ENCODE assay signal across 21 mouse cellular contexts in genomic region chr19:32439356-32439755, GRCm38 (mm10). TPM values are rescaled to one million over a fixed set of nuclear protein-coding genes. Genes with fewer than 3 reads are reported as not detected.
DNase-seq lines count a peak whose midpoint lies in the region; ATAC-seq lines count a peak whose summit lies in the region.
"Had no signal": no experiment of that assay in that cellular context is flagged by ENCODE, and none has a peak within 500 bp of the region (broad histone marks: within the 10 kb centered on the region; RNA-seq: fewer than 3 reads in every experiment).

No protein-coding gene starts in this region.

- no peaks in the 10 kb centered on the region for H3K4me1 ChIP-seq in hindbrain, embryonic 11.5 days (replicated peaks; ENCODE audit: control insufficient read depth, insufficient read depth, low read length)
- no peaks in the 10 kb centered on the region for H3K4me1 ChIP-seq in hindbrain, embryonic 12.5 days
- no peaks in the 10 kb centered on the region for H3K4me1 ChIP-seq in midbrain, embryonic 12.5 days
- H3K4me1 ChIP-seq in midbrain, embryonic 13.5 days (replicated peaks) = no peaks in the 10 kb centered on the region
- H3K4me1 ChIP-seq: embryonic facial prominence, embryonic 15.5 days; hindbrain, embryonic 13.5 days had no signal

- H3K27me3 ChIP-seq in hindbrain, embryonic 11.5 days (ENCODE audit: control insufficient read depth, insufficient read depth, low read length) = no peaks in the 10 kb centered on the region
- no peaks in the 10 kb centered on the region for H3K27me3 ChIP-seq in hindbrain, embryonic 12.5 days
- H3K27me3 ChIP-seq in midbrain, embryonic 12.5 days = no peaks in the 10 kb centered on the region
- no peaks in the 10 kb centered on the region for H3K27me3 ChIP-seq in midbrain, embryonic 13.5 days
- H3K27me3 ChIP-seq: CH12.LX; embryonic facial prominence, embryonic 15.5 days; heart, embryonic 13.5 days; hindbrain, embryonic 13.5 days had no signal

- no peak overlapping the region for H3K9ac ChIP-seq in hindbrain, embryonic 11.5 days (ENCODE audit: low read depth, low read length)
- H3K9ac ChIP-seq in hindbrain, embryonic 12.5 days = no peak overlapping the region
- H3K9ac ChIP-seq in midbrain, embryonic 12.5 days (replicated peaks) = no peak overlapping the region
- H3K9ac ChIP-seq in midbrain, embryonic 13.5 days (replicated peaks) = no peak overlapping the region
- H3K9ac ChIP-seq: embryonic facial prominence, embryonic 15.5 days; heart, embryonic 13.5 days; hindbrain, embryonic 13.5 days had no signal

- no peak overlapping the region for H3K4me2 ChIP-seq in hindbrain, embryonic 11.5 days (replicated peaks; ENCODE audit: low read depth, low read length)
- no peak overlapping the region for H3K4me2 ChIP-seq in hindbrain, embryonic 12.5 days (replicated peaks)
- H3K4me2 ChIP-seq in midbrain, embryonic 12.5 days (replicated peaks) = no peak overlapping the region
- no peak overlapping the region for H3K4me2 ChIP-seq in midbrain, embryonic 13.5 days (replicated peaks)
- H3K4me2 ChIP-seq: embryonic facial prominence, embryonic 15.5 days; heart, embryonic 13.5 days; hindbrain, embryonic 13.5 days had no signal

- 93% methylated on average over 2 of the region's 2 CpGs for WGBS in hindbrain, embryonic 11.5 days
- WGBS in hindbrain, embryonic 12.5 days = 95% methylated on average over 2 of the region's 2 CpGs
- 90% methylated on average over 2 of the region's 2 CpGs for WGBS in midbrain, embryonic 12.5 days
- WGBS in midbrain, embryonic 13.5 days = 85% methylated on average over 2 of the region's 2 CpGs

- H3K9me3 ChIP-seq in hindbrain, embryonic 11.5 days (ENCODE audit: control insufficient read depth, low read length) = no peaks in the 10 kb centered on the region
- H3K9me3 ChIP-seq in hindbrain, embryonic 12.5 days (replicated peaks) = no peaks in the 10 kb centered on the region; the same call in 1 of the 2 replicates
- no peaks in the 10 kb centered on the region for H3K9me3 ChIP-seq in midbrain, embryonic 12.5 days
- no peaks in the 10 kb centered on the region for H3K9me3 ChIP-seq in midbrain, embryonic 13.5 days
- H3K9me3 ChIP-seq: embryonic facial prominence, embryonic 15.5 days; hindbrain, embryonic 13.5 days had no signal

- DNase-seq in hindbrain, embryonic 11.5 days (ENCODE audit: low spot score) = no peak
- DNase-seq in R1 (ENCODE audit: low read depth, low spot score) = peak; percentile 17
- DNase-seq in left cerebral cortex, adult 8-10 months (ENCODE audit: low spot score in 2 of 2) = no peak
- DNase-seq in urinary bladder, postnatal 14 days (ENCODE audit: low spot score) = no peak
- DNase-seq: adrenal gland, postnatal 14 days; cerebellum, adult 11-12 months; cerebellum, adult 9-10 months; cerebellum, postnatal 25 days; gastrocnemius, adult 2 months; gastrocnemius, postnatal 25 days; heart, postnatal 36 days had no signal

- ATAC-seq in hindbrain, embryonic 11.5 days (ENCODE audit: low FRiP score) = 0 out of 2 replicates have a peak, but pooled peaks have one; percentile 35
- ATAC-seq in hindbrain, embryonic 12.5 days (ENCODE audit: low FRiP score) = no peak
- ATAC-seq in midbrain, embryonic 12.5 days (ENCODE audit: low FRiP score, low read depth) = peak; percentile 34; the same call in 1 of the 2 replicates
- no peak for ATAC-seq in midbrain, embryonic 13.5 days
- ATAC-seq: activated CD4-positive, CD25-positive, alpha-beta regulatory T cell, adult 4 months; forebrain, embryonic 14.5 days; hindbrain, postnatal 0 days had no signal

- no peak overlapping the region for H3K4me3 ChIP-seq in hindbrain, embryonic 11.5 days (ENCODE audit: low read depth, low read length)
- H3K4me3 ChIP-seq in hindbrain, embryonic 12.5 days = no peak overlapping the region
- no peak overlapping the region for H3K4me3 ChIP-seq in midbrain, embryonic 12.5 days
- no peak overlapping the region for H3K4me3 ChIP-seq in midbrain, embryonic 13.5 days (replicated peaks)
- H3K4me3 ChIP-seq: embryonic facial prominence, embryonic 15.5 days; gastrocnemius, adult 2 months; heart, embryonic 13.5 days; hindbrain, embryonic 13.5 days had no signal

- H3K27ac ChIP-seq in hindbrain, embryonic 11.5 days (ENCODE audit: low read depth, low read length) = no peak overlapping the region
- H3K27ac ChIP-seq in hindbrain, embryonic 12.5 days = no peak overlapping the region
- no peak overlapping the region for H3K27ac ChIP-seq in midbrain, embryonic 12.5 days (replicated peaks)
- H3K27ac ChIP-seq in midbrain, embryonic 13.5 days = no peak overlapping the region
- H3K27ac ChIP-seq: embryonic facial prominence, embryonic 15.5 days; gastrocnemius, adult 2 months; heart, embryonic 13.5 days; hindbrain, embryonic 13.5 days; hindbrain, postnatal 0 days had no signal

- H3K36me3 ChIP-seq in hindbrain, embryonic 11.5 days (ENCODE audit: control insufficient read depth, insufficient read depth, low read length) = no peaks in the 10 kb centered on the region
- H3K36me3 ChIP-seq in hindbrain, embryonic 12.5 days = no peaks in the 10 kb centered on the region
- no peaks in the 10 kb centered on the region for H3K36me3 ChIP-seq in midbrain, embryonic 12.5 days
- no peaks in the 10 kb centered on the region for H3K36me3 ChIP-seq in midbrain, embryonic 13.5 days
- H3K36me3 ChIP-seq: embryonic facial prominence, embryonic 15.5 days; heart, embryonic 13.5 days; hindbrain, embryonic 13.5 days had no signal

RNA-seq across cellular contexts. Expression of gene Rpl9-ps6, which starts 27.0 kb away (rescaled TPM):
- polyA plus RNA-seq in hindbrain, embryonic 11.5 days (2014; fragmentation: Nextera tagmentation; extraction: Ambion mirVana) = 76.8 and 85.8 TPM in 2 replicates
- 64.5 and 71.5 TPM in 2 replicates for polyA plus RNA-seq in hindbrain, embryonic 12.5 days (2016; fragmentation: Nextera tagmentation; extraction: Ambion mirVana)
- 70.5 and 72.3 TPM in 2 replicates for polyA plus RNA-seq in midbrain, embryonic 12.5 days (2016; fragmentation: Nextera tagmentation; extraction: Ambion mirVana)
- polyA plus RNA-seq in midbrain, embryonic 13.5 days (2015; fragmentation: Nextera tagmentation; extraction: Ambion mirVana) = 70.7 and 97.8 TPM in 2 replicates
- 10 to 100 TPM; 25.0 to 46.3 (median 32.1) TPM for total RNA-seq in left cerebral cortex, adult 8-10 months (2022)

RNA-seq across cellular contexts. Expression of gene Minpp1, which starts 46.2 kb away (rescaled TPM):
- 64.8 and 68.8 TPM in 2 replicates for polyA plus RNA-seq in hindbrain, embryonic 11.5 days (2014; fragmentation: Nextera tagmentation; extraction: Ambion mirVana)
- polyA plus RNA-seq in hindbrain, embryonic 12.5 days (2016; fragmentation: Nextera tagmentation; extraction: Ambion mirVana) = 66.9 and 69.4 TPM in 2 replicates
- polyA plus RNA-seq in midbrain, embryonic 12.5 days (2016; fragmentation: Nextera tagmentation; extraction: Ambion mirVana) = 65.9 and 70.4 TPM in 2 replicates
- polyA plus RNA-seq in midbrain, embryonic 13.5 days (2015; fragmentation: Nextera tagmentation; extraction: Ambion mirVana) = 54.4 and 54.9 TPM in 2 replicates
- total RNA-seq in left cerebral cortex, adult 8-10 months (2022) = 10 to 100 TPM; 57.1 to 67.5 (median 60.7) TPM

RNA-seq across cellular contexts. Expression of gene Sgms1, which starts 49.8 kb away (rescaled TPM):
- polyA plus RNA-seq in hindbrain, embryonic 11.5 days (2014; fragmentation: Nextera tagmentation; extraction: Ambion mirVana) = 12.8 and 17.4 TPM in 2 replicates
- 18.1 and 19.2 TPM in 2 replicates for polyA plus RNA-seq in hindbrain, embryonic 12.5 days (2016; fragmentation: Nextera tagmentation; extraction: Ambion mirVana)
- polyA plus RNA-seq in midbrain, embryonic 12.5 days (2016; fragmentation: Nextera tagmentation; extraction: Ambion mirVana) = 13.4 and 15.1 TPM in 2 replicates
- polyA plus RNA-seq in midbrain, embryonic 13.5 days (2015; fragmentation: Nextera tagmentation; extraction: Ambion mirVana) = 11.1 and 12.7 TPM in 2 replicates
- 10 to 100 TPM; 47.5 to 60.8 (median 52.4) TPM for total RNA-seq in left cerebral cortex, adult 8-10 months (2022)

Comparison
In these comparisons a context has a peak if more than half of its experiments do, and no peak if none do; other contexts are left out.
1. ATAC-seq: peak in hindbrain, embryonic 11.5 days (single experiment) and midbrain, embryonic 12.5 days (single experiment); none in hindbrain, embryonic 12.5 days (single experiment) and midbrain, embryonic 13.5 days (single experiment).